Mouse (Mus musculus): ENCODE data around the gene Defb47. TPM values are rescaled to one million over a fixed set of nuclear protein-coding genes. Genes with fewer than 3 reads are reported as not detected.

Gene Defb47
- not detected in 2 replicates for polyA plus RNA-seq (2015; fragmentation: Nextera tagmentation; extraction: Ambion mirVana)

- no peak within 1 kb of the TSS for H3K27ac ChIP-seq
- ATAC-seq (ENCODE audit: insufficient number of reproducible peaks, insufficient read depth, low FRiP score, low TSS enrichment, low read depth), result no peak
- no peak within 1 kb of the TSS for H3K9ac ChIP-seq
- peaks cover 6% of the 10 kb centered on the region for H3K4me1 ChIP-seq
- no peak within 1 kb of the TSS for H3K4me3 ChIP-seq
- no peaks in the 10 kb centered on the region for H3K9me3 ChIP-seq
- no peaks in the 10 kb centered on the region for H3K27me3 ChIP-seq
- WGBS, result 82% methylated on average over 8 of the region's 8 CpGs
- H3K36me3 ChIP-seq, result no peaks in the 10 kb centered on the region
- H3K4me2 ChIP-seq, result no peak within 1 kb of the TSS
Observed at GRCm38 (mm10) chr14:62997777-62998176, at the start of gene Defb47. Gene Defb47 (plus strand): TSS chr14:62998077.

GRCm38 (mm10) chr14:62956091-62956490, 41.8 kb upstream of the Defb47 start:
- Histone ChIP-seq H3K4me2 (no peak overlapping the region), H3K36me3 (peaks cover 71% of the 10 kb centered on the region), H3K27me3 (no peaks in the 10 kb centered on the region), H3K27ac (no peak overlapping the region), H3K4me3 (no peak overlapping the region), H3K4me1 (no peaks in the 10 kb centered on the region), H3K9ac (no peak overlapping the region), H3K9me3 (no peaks in the 10 kb centered on the region)
- no peak for ATAC-seq (ENCODE audit: insufficient number of reproducible peaks, insufficient read depth, low FRiP score, low TSS enrichment, low read depth)
- 82% methylated on average over 9 of the region's 9 CpGs for WGBS

GRCm38 (mm10) chr14:62963632-62964031, 34.2 kb upstream of the Defb47 start:
- Histone ChIP-seq H3K36me3 (peaks cover 17% of the 10 kb centered on the region), H3K9ac (no peak overlapping the region), H3K9me3 (no peaks in the 10 kb centered on the region), H3K4me3 (no peak overlapping the region), H3K4me2 (no peak overlapping the region), H3K27me3 (no peaks in the 10 kb centered on the region), H3K4me1 (peaks cover 8% of the 10 kb centered on the region), H3K27ac (no peak overlapping the region)
- ATAC-seq (ENCODE audit: insufficient number of reproducible peaks, insufficient read depth, low FRiP score, low TSS enrichment, low read depth), result no peak
- 88% methylated on average over 4 of the region's 4 CpGs for WGBS

- 86% methylated on average over 5 of the region's 5 CpGs for WGBS
- Histone ChIP-seq H3K9me3 (no peaks in the 10 kb centered on the region), H3K4me3 (no peak overlapping the region), H3K27ac (no peak overlapping the region), H3K4me2 (peak overlapping the region; percentile 52), H3K4me1 (peaks cover 8% of the 10 kb centered on the region), H3K27me3 (no peaks in the 10 kb centered on the region), H3K9ac (no peak overlapping the region), H3K36me3 (peaks cover 6% of the 10 kb centered on the region; the same call in 1 of the 2 replicates)
- no peak; the same call in 1 of the 2 replicates for ATAC-seq (ENCODE audit: insufficient number of reproducible peaks, insufficient read depth, low FRiP score, low TSS enrichment, low read depth)
Observed at GRCm38 (mm10) chr14:62965342-62965741, 32.5 kb upstream of the Defb47 start.

- peak overlapping the region; percentile 46; the same call in 1 of the 2 replicates for H3K9ac ChIP-seq
- peaks cover 14% of the 10 kb centered on the region for H3K4me1 ChIP-seq
- peaks cover 4% of the 10 kb centered on the region; the same call in 1 of the 2 replicates for H3K36me3 ChIP-seq
- 30% methylated on average over 15 of the region's 15 CpGs for WGBS
- H3K4me2 ChIP-seq, result peak overlapping the region; percentile 52
- H3K27ac ChIP-seq, result no peak overlapping the region
- H3K9me3 ChIP-seq, result no peaks in the 10 kb centered on the region
- peak overlapping the region; percentile 30 for H3K4me3 ChIP-seq
- ATAC-seq (ENCODE audit: insufficient number of reproducible peaks, insufficient read depth, low FRiP score, low TSS enrichment, low read depth), result no peak
- H3K27me3 ChIP-seq, result no peaks in the 10 kb centered on the region
Observed at GRCm38 (mm10) chr14:62965811-62966520, 31.9 kb upstream of the Defb47 start.

GRCm38 (mm10) chr14:62975046-62975445, 22.8 kb upstream of the Defb47 start:
- Histone ChIP-seq H3K9ac (no peak overlapping the region), H3K27me3 (no peaks in the 10 kb centered on the region), H3K4me3 (no peak overlapping the region), H3K27ac (no peak overlapping the region), H3K9me3 (no peaks in the 10 kb centered on the region), H3K4me1 (0 out of 2 replicates have a peak, but pooled peaks cover 6% of the 10 kb centered on the region), H3K4me2 (no peak overlapping the region), H3K36me3 (no peaks in the 10 kb centered on the region)
- WGBS, result 9% methylated on average over 5 of the region's 5 CpGs
- ATAC-seq (ENCODE audit: insufficient number of reproducible peaks, insufficient read depth, low FRiP score, low TSS enrichment, low read depth), result no peak

GRCm38 (mm10) chr14:62979815-62980214, 18.1 kb upstream of the Defb47 start:
- H3K9ac ChIP-seq, result no peak overlapping the region
- H3K4me2 ChIP-seq, result no peak overlapping the region
- H3K4me1 ChIP-seq, result no peaks in the 10 kb centered on the region
- no peak overlapping the region for H3K4me3 ChIP-seq
- no peaks in the 10 kb centered on the region for H3K9me3 ChIP-seq
- no peaks in the 10 kb centered on the region for H3K27me3 ChIP-seq
- no peak overlapping the region for H3K27ac ChIP-seq
- no peak for ATAC-seq (ENCODE audit: insufficient number of reproducible peaks, insufficient read depth, low FRiP score, low TSS enrichment, low read depth)
- no peaks in the 10 kb centered on the region for H3K36me3 ChIP-seq
- WGBS, result 57% methylated on average over 1 of the region's 1 CpGs

- no peaks in the 10 kb centered on the region for H3K4me1 ChIP-seq
- H3K4me3 ChIP-seq, result no peak within 1 kb of the TSS
- 70% methylated on average over 1 of the region's 1 CpGs for WGBS
- no peaks in the 10 kb centered on the region for H3K27me3 ChIP-seq
- H3K27ac ChIP-seq, result no peak within 1 kb of the TSS
- no peaks in the 10 kb centered on the region for H3K9me3 ChIP-seq
- no peaks in the 10 kb centered on the region for H3K36me3 ChIP-seq
- H3K4me2 ChIP-seq, result no peak within 1 kb of the TSS
- H3K9ac ChIP-seq, result no peak within 1 kb of the TSS
- no peak for ATAC-seq (ENCODE audit: insufficient number of reproducible peaks, insufficient read depth, low FRiP score, low TSS enrichment, low read depth)
Observed at GRCm38 (mm10) chr14:62984410-62984809, 13.5 kb upstream of the Defb47 start, which contains the start of gene Defb48. Gene Defb48 (minus strand): TSS chr14:62984510.

GRCm38 (mm10) chr14:62991271-62991670, 6.6 kb upstream of the Defb47 start:
- ATAC-seq (ENCODE audit: insufficient number of reproducible peaks, insufficient read depth, low FRiP score, low TSS enrichment, low read depth), result no peak
- Histone ChIP-seq H3K4me3 (no peak overlapping the region), H3K9me3 (no peaks in the 10 kb centered on the region), H3K9ac (no peak overlapping the region), H3K27ac (no peak overlapping the region), H3K4me2 (no peak overlapping the region), H3K27me3 (no peaks in the 10 kb centered on the region), H3K4me1 (peaks cover 8% of the 10 kb centered on the region), H3K36me3 (no peaks in the 10 kb centered on the region)
- 66% methylated on average over 3 of the region's 3 CpGs for WGBS

- H3K4me2 ChIP-seq, result no peak overlapping the region
- H3K36me3 ChIP-seq, result no peaks in the 10 kb centered on the region
- H3K27ac ChIP-seq, result no peak overlapping the region
- no peak for ATAC-seq (ENCODE audit: insufficient number of reproducible peaks, insufficient read depth, low FRiP score, low TSS enrichment, low read depth)
- WGBS, result 65% methylated on average over 7 of the region's 7 CpGs
- H3K9ac ChIP-seq, result no peak overlapping the region
- no peak overlapping the region for H3K4me3 ChIP-seq
- peaks cover 8% of the 10 kb centered on the region for H3K4me1 ChIP-seq
- H3K9me3 ChIP-seq, result no peaks in the 10 kb centered on the region
- H3K27me3 ChIP-seq, result no peaks in the 10 kb centered on the region
Observed at GRCm38 (mm10) chr14:62991849-62992510, 5.9 kb upstream of the Defb47 start.

GRCm38 (mm10) chr14:62998977-62999376, 1.1 kb downstream of the Defb47 start:
- Histone ChIP-seq H3K4me3 (no peak overlapping the region), H3K9ac (no peak overlapping the region), H3K36me3 (no peaks in the 10 kb centered on the region), H3K4me2 (no peak overlapping the region), H3K27me3 (no peaks in the 10 kb centered on the region), H3K27ac (no peak overlapping the region), H3K9me3 (no peaks in the 10 kb centered on the region), H3K4me1 (no peaks in the 10 kb centered on the region)
- no peak for ATAC-seq (ENCODE audit: insufficient number of reproducible peaks, insufficient read depth, low FRiP score, low TSS enrichment, low read depth)
- 91% methylated on average over 4 of the region's 4 CpGs for WGBS

- Histone ChIP-seq H3K4me3 (no peak overlapping the region), H3K27me3 (no peaks in the 10 kb centered on the region), H3K9me3 (no peaks in the 10 kb centered on the region), H3K4me2 (no peak overlapping the region), H3K9ac (no peak overlapping the region), H3K36me3 (no peaks in the 10 kb centered on the region), H3K27ac (no peak overlapping the region), H3K4me1 (no peaks in the 10 kb centered on the region)
- 52% methylated on average over 2 of the region's 2 CpGs for WGBS
- ATAC-seq (ENCODE audit: insufficient number of reproducible peaks, insufficient read depth, low FRiP score, low TSS enrichment, low read depth), result no peak
Observed at GRCm38 (mm10) chr14:63002588-63002987, 4.7 kb downstream of the Defb47 start.

Measured in embryonic facial prominence, embryonic 13.5 days (tissue).